Mouse (Mus musculus) C2C12 (cell line): ENCODE results near the gene F5.

Experiments used
- CEBPB ChIP-seq: IDR thresholded peaks from one replicate; pipeline ENCODE4 v1.6.1; 2011; ENCODE audit warnings: low read depth, mild to moderate bottlenecking, control low read depth, moderate library complexity
- CTCF ChIP-seq: IDR thresholded peaks from one replicate; pipeline ENCODE4 v1.5.1; 2011; ENCODE audit not compliant: control insufficient read depth, insufficient read depth, insufficient read length
- MAX ChIP-seq: IDR thresholded peaks from one replicate; pipeline ENCODE4 v1.6.1; 2011; ENCODE audit warnings: mild to moderate bottlenecking, control low read depth
- MYOG ChIP-seq: IDR thresholded peaks from one replicate; pipeline ENCODE4 v1.6.1; 2011; ENCODE audit not compliant: control insufficient read depth, insufficient read length; ENCODE audit errors: extremely low read depth
- USF1 ChIP-seq: IDR thresholded peaks from one replicate; pipeline ENCODE4 v1.6.1; 2011; ENCODE audit warnings: low read depth, mild to moderate bottlenecking, control low read depth, moderate library complexity

GRCm38 (mm10) chr1:164158571-164158970 is 6.9 kb downstream of the F5 start:
- TF ChIP-seq CTCF (no peak), CEBPB (no peak), USF1 (no peak), MAX (no peak), MYOG (no peak)
